Mouse (Mus musculus) MEL (cell line): Measurements from ENCODE around the gene Shf. TPM values are rescaled to one million over a fixed set of nuclear protein-coding genes. Genes with fewer than 3 reads are reported as not detected.

Source experiments
- DNase-seq: peaks from one replicate; pipeline ENCODE4 v3.0.0; 2011; ENCODE audit warnings: low read depth, low spot score
- H3K27ac ChIP-seq: 2 replicates; pipeline ENCODE4 v1.5.1; 2012; ENCODE audit warnings: low read depth, mild to moderate bottlenecking, control low read depth, low read length, moderate library complexity; ENCODE audit not compliant: control insufficient read depth
- H3K27me3 ChIP-seq, 2 experiments: fragments of 150-350 bp in 1 of 2; sonication (generic) in 1 of 2; 2 replicates each; pipeline ENCODE4 v1.6.1; 2012; ENCODE audit warnings: low read length in 2 of 2, mild to moderate bottlenecking in 2 of 2, improper control_type of control experiment in 1 of 2, moderate library complexity in 1 of 2; ENCODE audit not compliant: insufficient read depth in 2 of 2, control insufficient read depth in 1 of 2
- H3K36me3 ChIP-seq, 2 experiments: 2 replicates each; pipeline ENCODE4 v1.6.1; 2012 to 2014; ENCODE audit warnings: low read length in 2 of 2, improper control_type of control experiment in 1 of 2, inconsistent platforms in 1 of 2, mild to moderate bottlenecking in 1 of 2; ENCODE audit not compliant: insufficient read depth in 2 of 2, control insufficient read depth in 1 of 2
- H3K4me1 ChIP-seq, 2 experiments: fragments of 150-350 bp in 1 of 2; sonication (generic) in 1 of 2; 2 replicates each; pipeline ENCODE4 v1.6.1; 2012; ENCODE audit warnings: low read length in 2 of 2, improper control_type of control experiment in 1 of 2, mild to moderate bottlenecking in 1 of 2; ENCODE audit not compliant: insufficient read depth in 2 of 2, control insufficient read depth in 1 of 2
- H3K4me3 ChIP-seq, 2 experiments: fragments of 150-350 bp in 1 of 2; sonication (generic) in 1 of 2; 2 replicates each; pipeline ENCODE4 v1.5.1; 2012; ENCODE audit warnings: low read depth in 2 of 2, low read length in 2 of 2, mild to moderate bottlenecking in 2 of 2, moderate library complexity in 2 of 2, control low read depth in 1 of 2, improper control_type of control experiment in 1 of 2; ENCODE audit not compliant: control insufficient read depth in 1 of 2, insufficient read depth in 1 of 2
- H3K79me2 ChIP-seq: 2 replicates; pipeline ENCODE4 v1.6.1; 2012; ENCODE audit warnings: mild to moderate bottlenecking, low read length, moderate library complexity; ENCODE audit not compliant: control insufficient read depth, poor library complexity, insufficient read depth
- H3K9ac ChIP-seq: 2 replicates; pipeline ENCODE4 v1.6.1; 2012; ENCODE audit warnings: low read depth, mild to moderate bottlenecking, control low read depth, low read length, moderate library complexity; ENCODE audit not compliant: control insufficient read depth, poor library complexity, severe bottlenecking
- H3K9me3 ChIP-seq: fragments of 150-350 bp; sonication (generic); replicated peaks from 2 replicates; pipeline ENCODE4 v1.6.1; 2012; ENCODE audit warnings: mild to moderate bottlenecking, low read length, improper control_type of control experiment, moderate library complexity; ENCODE audit not compliant: insufficient read depth
- BHLHE40 ChIP-seq: IDR thresholded peaks from 2 replicates; pipeline ENCODE4 v1.6.1; 2012; ENCODE audit warnings: low read depth, mild to moderate bottlenecking, inconsistent platforms, low read length, improper control_type of control experiment, borderline replicate concordance
- CHD2 ChIP-seq: IDR thresholded peaks from 2 replicates; pipeline ENCODE4 v1.6.1; 2011; ENCODE audit warnings: low read length, improper control_type of control experiment
- CTCF ChIP-seq, 3 experiments: IDR thresholded peaks in 2 of 3; conservative IDR thresholded peaks in 1 of 3; 2 replicates each; pipeline ENCODE4 v1.5.1; 2011 to 2012; ENCODE audit warnings: low read length in 3 of 3, low read depth in 2 of 3, mild to moderate bottlenecking in 2 of 3, improper control_type of control experiment in 1 of 3, inconsistent platforms in 1 of 3, mixed read lengths in 1 of 3, moderate library complexity in 1 of 3; ENCODE audit not compliant: control insufficient read depth in 1 of 3, insufficient read depth in 1 of 3, poor library complexity in 1 of 3, severe bottlenecking in 1 of 3
- E2F4 ChIP-seq: IDR thresholded peaks from 2 replicates; pipeline ENCODE4 v1.6.1; 2011; ENCODE audit warnings: low read depth, low read length, improper control_type of control experiment, borderline replicate concordance
- ELF1 ChIP-seq: IDR thresholded peaks from 2 replicates; pipeline ENCODE4 v1.6.1; 2014; ENCODE audit warnings: low read depth, mild to moderate bottlenecking, inconsistent platforms, low read length, improper control_type of control experiment, moderate library complexity
- GABPA ChIP-seq: IDR thresholded peaks from 2 replicates; pipeline ENCODE4 v1.6.1; 2012; ENCODE audit warnings: low read depth, mild to moderate bottlenecking, inconsistent platforms, low read length, improper control_type of control experiment, moderate library complexity
- GATA1 ChIP-seq: IDR thresholded peaks from 2 replicates; pipeline ENCODE4 v1.6.1; 2011; ENCODE audit warnings: low read depth, low read length, improper control_type of control experiment
- HCFC1 ChIP-seq: IDR thresholded peaks from 2 replicates; pipeline ENCODE4 v1.6.1; 2012; ENCODE audit warnings: low read depth, mild to moderate bottlenecking, inconsistent platforms, low read length, improper control_type of control experiment, moderate library complexity
- KAT2A ChIP-seq: conservative IDR thresholded peaks from 2 replicates; pipeline ENCODE4 v1.6.1; 2012; ENCODE audit warnings: low read depth, low read length, improper control_type of control experiment, inconsistent platforms
- MAFK ChIP-seq: IDR thresholded peaks from 2 replicates; pipeline ENCODE4 v1.6.1; 2011; ENCODE audit warnings: low read depth, mild to moderate bottlenecking, low read length, improper control_type of control experiment, borderline replicate concordance
- MAX ChIP-seq: IDR thresholded peaks from 2 replicates; pipeline ENCODE4 v1.6.1; 2011; ENCODE audit warnings: low read length, improper control_type of control experiment
- MEF2A ChIP-seq: IDR thresholded peaks from 2 replicates; pipeline ENCODE4 v1.6.1; 2014; ENCODE audit warnings: low read depth, mild to moderate bottlenecking, inconsistent platforms, low read length, improper control_type of control experiment; ENCODE audit not compliant: poor library complexity, insufficient replicate concordance, severe bottlenecking; ENCODE audit errors: extremely low read depth
- NELFE ChIP-seq: IDR thresholded peaks from 2 replicates; pipeline ENCODE4 v1.6.1; 2011; ENCODE audit warnings: low read depth, low read length, improper control_type of control experiment
- NRF1 ChIP-seq: IDR thresholded peaks from 2 replicates; pipeline ENCODE4 v1.6.1; 2014; ENCODE audit warnings: low read depth, mild to moderate bottlenecking, inconsistent platforms, low read length, improper control_type of control experiment, moderate library complexity; ENCODE audit not compliant: poor library complexity, insufficient read depth, severe bottlenecking
- POLR2AphosphoS5 ChIP-seq: IDR thresholded peaks from 2 replicates; pipeline ENCODE4 v1.6.1; 2012; ENCODE audit warnings: low read depth, borderline replicate concordance, mild to moderate bottlenecking, inconsistent platforms, low read length, moderate library complexity, mixed read lengths
- RAD21 ChIP-seq: IDR thresholded peaks from 2 replicates; pipeline ENCODE4 v1.6.1; 2011; ENCODE audit warnings: mild to moderate bottlenecking, low read depth, low read length, improper control_type of control experiment
- RCOR1 ChIP-seq: IDR thresholded peaks from 2 replicates; pipeline ENCODE4 v1.6.1; 2012; ENCODE audit warnings: low read depth, mild to moderate bottlenecking, inconsistent platforms, low read length, improper control_type of control experiment
- SMC3 ChIP-seq: IDR thresholded peaks from 2 replicates; pipeline ENCODE4 v1.6.1; 2011; ENCODE audit warnings: low read depth, low read length, improper control_type of control experiment
- TAL1 ChIP-seq: IDR thresholded peaks from 2 replicates; pipeline ENCODE4 v1.6.1; 2012; ENCODE audit warnings: mild to moderate bottlenecking, inconsistent platforms, low read length, moderate library complexity, mixed read lengths
- TCF12 ChIP-seq: IDR thresholded peaks from 2 replicates; pipeline ENCODE4 v1.6.1; 2014; ENCODE audit warnings: low read depth, mild to moderate bottlenecking, inconsistent platforms, low read length, improper control_type of control experiment, moderate library complexity
- USF2 ChIP-seq, 2 experiments: IDR thresholded peaks; 2 replicates each; pipeline ENCODE4 v1.6.1; 2011 to 2012; ENCODE audit warnings: improper control_type of control experiment in 2 of 2, low read length in 2 of 2, borderline replicate concordance in 1 of 2, inconsistent platforms in 1 of 2, low read depth in 1 of 2, mild to moderate bottlenecking in 1 of 2; ENCODE audit not compliant: insufficient read depth in 1 of 2
- ZC3H11A ChIP-seq: IDR thresholded peaks from 2 replicates; pipeline ENCODE4 v1.6.1; 2012; ENCODE audit warnings: low read depth, mild to moderate bottlenecking, inconsistent platforms, low read length, improper control_type of control experiment
- ZKSCAN1 ChIP-seq: IDR thresholded peaks from 2 replicates; pipeline ENCODE4 v1.6.1; 2012; ENCODE audit warnings: low read depth, mild to moderate bottlenecking, inconsistent platforms, low read length, improper control_type of control experiment, moderate library complexity
- ZNF384 ChIP-seq: IDR thresholded peaks from 2 replicates; pipeline ENCODE4 v1.6.1; 2012; ENCODE audit warnings: low read depth, mild to moderate bottlenecking, inconsistent platforms, low read length, improper control_type of control experiment
- polyA plus RNA-seq, 2 experiments: library from polyadenylated mRNA; stranded (reverse) in 1 of 2; unstranded in 1 of 2; fragments of >175 nt in 1 of 2; fragments of >200 nt in 1 of 2; gene quantifications; 2 replicates each; pipeline versions ENCODE4 v1.2.1 to v1.2.4; 2012; ENCODE audit warnings: low replicate concordance in 2 of 2, low read depth in 1 of 2; ENCODE audit not compliant: insufficient read length in 2 of 2, insufficient read depth in 1 of 2, missing spikeins in 1 of 2
- total RNA-seq: library from RNA; depleted of rRNA; stranded (reverse); fragments of 300-350 nt; gene quantifications from 2 replicates; pipeline ENCODE4 v1.2.3, GENCODE M21; 2012

Gene Shf
- total and polyA plus RNA-seq, 3 experiments = 4.3 to 9.7 TPM; not detected in 1

- Histone ChIP-seq H3K9ac (no peak overlapping the region), H3K79me2 (no peaks in the 10 kb centered on the region; the same call in 1 of the 2 replicates), H3K27me3 (no peaks in the 10 kb centered on the region), H3K4me1 (peaks cover 10 to 20% of the 10 kb centered on the region in 2 experiments), H3K36me3 (peaks cover 0 to 16% of the 10 kb centered on the region in 2 experiments; a peak in 2 of 4 replicates), H3K9me3 (no peaks in the 10 kb centered on the region), H3K27ac (no peak overlapping the region; the same call in 1 of the 2 replicates), H3K4me3 (no peak overlapping the region)
- DNase-seq = peak; percentile 68
- TF ChIP-seq GABPA (no peak), MAX (no peak), ZC3H11A (no peak), HCFC1 (no peak), MAFK (no peak), POLR2AphosphoS5 (no peak), RCOR1 (no peak), ELF1 (0 out of 2 replicates have a peak, but pooled peaks have one; percentile 11), CTCF (IDR thresholded peaks at IDR 0.05 in 2 of 3, conservative IDR thresholded peaks at IDR 0.05 in 1 of 3; ENCODE audit: control insufficient read depth in 1 of 3, insufficient read depth in 1 of 3, low read depth in 2 of 3, low read length in 3 of 3, poor library complexity in 1 of 3, severe bottlenecking in 1 of 3) (peak; percentile 56 to 58 (median 57)), RAD21 (no peak; the same call in 1 of the 2 replicates), MEF2A (no peak), KAT2A (no peak), TAL1 (no peak), GATA1 (no peak), SMC3 (peak; percentile 37), NELFE (no peak), USF2 (IDR thresholded peaks at IDR 0.05; ENCODE audit: borderline replicate concordance in 1 of 2, insufficient read depth in 1 of 2, low read depth in 1 of 2, low read length in 2 of 2) (no peak), E2F4 (no peak), NRF1 (no peak), TCF12 (no peak), ZKSCAN1 (no peak), CHD2 (no peak), BHLHE40 (no peak), ZNF384 (no peak)
Observed at GRCm38 (mm10) chr2:122365244-122365866, 3.6 kb downstream of the Shf start.
